Mouse (Mus musculus) neutrophil, adult 5-6 weeks (primary cell): ENCODE data around the gene Hdac4. TPM values are rescaled to one million over a fixed set of nuclear protein-coding genes. Genes with fewer than 3 reads are reported as not detected.

Experiments used
- ATAC-seq: fragments of 151-379, 151-347 bp; 2 replicates; pipeline ENCODE4 v1.8.0; 2017; ENCODE audit warnings: mild to moderate bottlenecking, moderate TSS enrichment; ENCODE audit not compliant: insufficient number of reproducible peaks, poor library complexity, low FRiP score, severe bottlenecking; ENCODE audit errors: extremely low read depth
- total RNA-seq: library from RNA; stranded (forward); fragments of 200-1000 nt; gene quantifications from 2 replicates; pipeline ENCODE4 v1.2.3, GENCODE M21; 2017

The Hdac4 gene
- total RNA-seq, 1 experiment from 2014 or later = 55.2 TPM

- no peak for ATAC-seq
Measured at GRCm38 (mm10) chr1:91920038-91920589, 275.4 kb downstream of the Hdac4 start.

GRCm38 (mm10) chr1:91918257-91918800, 277.2 kb downstream of the Hdac4 start:
- ATAC-seq = no peak

GRCm38 (mm10) chr1:91917596-91917995, 277.9 kb downstream of the Hdac4 start:
- ATAC-seq = no peak

- ATAC-seq = no peak
Measured at GRCm38 (mm10) chr1:91915961-91916360, 279.5 kb downstream of the Hdac4 start.

GRCm38 (mm10) chr1:91914648-91915047, 280.9 kb downstream of the Hdac4 start:
- no peak for ATAC-seq

GRCm38 (mm10) chr1:91913850-91914249, 281.6 kb downstream of the Hdac4 start:
- ATAC-seq = no peak

GRCm38 (mm10) chr1:91912227-91913119, 283.0 kb downstream of the Hdac4 start:
- ATAC-seq = no peak

GRCm38 (mm10) chr1:91905268-91905667, 290.2 kb downstream of the Hdac4 start:
- ATAC-seq = no peak

- ATAC-seq = no peak
Measured at GRCm38 (mm10) chr1:91903241-91903981, 292.1 kb downstream of the Hdac4 start.

GRCm38 (mm10) chr1:91897078-91897477, 298.4 kb downstream of the Hdac4 start:
- no peak for ATAC-seq

- ATAC-seq = no peak
Measured at GRCm38 (mm10) chr1:91894286-91894685, 301.2 kb downstream of the Hdac4 start.

- ATAC-seq = no peak
Measured at GRCm38 (mm10) chr1:91893598-91893997, 301.9 kb downstream of the Hdac4 start.

GRCm38 (mm10) chr1:91883115-91883514, 312.4 kb downstream of the Hdac4 start:
- no peak for ATAC-seq

GRCm38 (mm10) chr1:91880899-91881298, 314.6 kb downstream of the Hdac4 start:
- ATAC-seq = no peak

GRCm38 (mm10) chr1:91880156-91880555, 315.3 kb downstream of the Hdac4 start:
- ATAC-seq = no peak
